Mouse (Mus musculus): ENCODE results near the gene Zc3h12d.
A peak's percentile ranks its signal among the peaks of the same experiment; 100 is the strongest.

DNA sequence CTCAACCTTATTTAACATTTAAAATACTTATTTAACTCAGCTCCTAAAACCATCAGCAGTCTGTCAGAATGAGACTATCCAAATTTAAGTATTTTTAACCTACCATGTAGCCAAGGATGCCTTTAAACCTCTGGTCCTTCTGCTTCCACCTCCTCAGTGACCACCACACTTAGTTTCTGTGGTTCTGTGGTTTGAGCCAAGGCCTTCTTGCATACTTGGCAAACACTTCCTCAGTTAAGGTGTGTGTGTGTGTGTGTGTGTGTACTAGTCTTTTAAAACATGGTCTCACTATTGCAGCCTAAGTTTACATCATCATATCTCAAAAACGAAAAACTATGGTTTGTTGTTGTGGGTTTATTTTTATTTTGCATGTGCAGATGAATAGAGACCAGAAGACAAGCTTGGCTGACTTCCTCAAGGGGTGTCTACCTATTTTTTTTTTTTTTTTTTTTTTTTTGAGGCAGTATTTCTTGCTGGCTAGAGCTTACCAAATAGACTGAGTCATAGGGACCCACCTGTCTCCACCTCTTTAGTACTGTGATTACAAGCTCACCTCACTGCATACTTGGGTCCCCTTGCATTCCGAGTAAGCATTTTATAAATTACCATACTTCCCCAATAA, 29.6 kb upstream of the Zc3h12d start:
- TF ChIP-seq POLR2AphosphoS2 (IDR thresholded peaks at IDR 0.05; ENCODE audit: low read depth, low read length) = no peak
- no peak for TF ChIP-seq MAX (IDR thresholded peaks at IDR 0.05; ENCODE audit: low read length)
- no peak for TF ChIP-seq TCF12 (IDR thresholded peaks at IDR 0.05; ENCODE audit: low read depth, low read length)
- TF ChIP-seq MEF2A (IDR thresholded peaks at IDR 0.05; ENCODE audit: borderline replicate concordance, low read depth, low read length) = peak; percentile 14; the same call in 1 of the 2 replicates
- no peak for TF ChIP-seq CTCF (conservative IDR thresholded peaks at IDR 0.05 in 1 of 2, IDR thresholded peaks at IDR 0.05 in 1 of 2; ENCODE audit: low read depth in 2 of 2, low read length in 2 of 2)
- TF ChIP-seq MAZ (IDR thresholded peaks at IDR 0.05; ENCODE audit: low read depth, low read length) = no peak
- TF ChIP-seq POLR2A (IDR thresholded peaks at IDR 0.05; ENCODE audit: low read depth, low read length) = no peak
- no peak for TF ChIP-seq CHD2 (IDR thresholded peaks at IDR 0.05; ENCODE audit: low read length)
